Mouse (Mus musculus): ENCODE results near the gene Commd8. TPM values are rescaled to one million over a fixed set of nuclear protein-coding genes. Genes with fewer than 3 reads are reported as not detected.

Commd8 gene
- polyA plus RNA-seq, 1 experiment from 2014 or later, result 55.0 TPM

DNA sequence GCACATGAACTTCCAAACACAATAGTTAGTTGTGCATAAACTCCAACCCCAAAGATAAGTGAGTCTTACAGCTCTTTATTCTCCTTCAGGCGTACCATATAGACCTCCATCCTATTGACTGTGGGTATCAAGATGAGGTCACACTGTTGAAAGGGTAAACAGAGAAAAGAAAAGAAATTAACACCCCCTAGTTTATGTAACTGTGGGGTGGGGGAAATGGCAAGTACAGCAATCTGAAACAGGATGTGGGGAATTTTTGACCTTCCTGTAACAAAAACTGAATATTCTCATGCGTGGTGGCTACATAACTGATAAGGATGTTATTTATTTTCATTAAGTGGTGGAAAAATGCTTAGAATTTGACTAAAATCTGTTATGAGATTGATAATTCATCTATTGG, 36.5 kb upstream of the Commd8 start:
- Histone ChIP-seq H3K4me2 (ENCODE audit: low read depth, low read length) (peak overlapping the region; percentile 78), H3K27ac (ENCODE audit: low read depth) (no peak overlapping the region), H3K9ac (replicated peaks) (peak overlapping the region; percentile 67; the same call in 1 of the 2 replicates), H3K36me3 (replicated peaks; ENCODE audit: insufficient read depth, low read length) (no peaks in the 10 kb centered on the region), H3K27me3 (ENCODE audit: insufficient read depth, low read length) (no peaks in the 10 kb centered on the region), H3K4me1 (ENCODE audit: insufficient read depth) (peaks cover 30% of the 10 kb centered on the region), H3K4me3 (ENCODE audit: low read depth, low read length) (peak overlapping the region; percentile 73), H3K9me3 (ENCODE audit: low read length) (no peaks in the 10 kb centered on the region)
- no peak for ATAC-seq
- TF ChIP-seq EP300 (IDR thresholded peaks at IDR 0.05; ENCODE audit: low read depth), result no peak
- TF ChIP-seq CTCF (IDR thresholded peaks at IDR 0.05; ENCODE audit: low read depth), result no peak
- no peak for DNase-seq
- WGBS (ENCODE audit: insufficient replicate concordance), result 34% methylated on average over 2 of the region's 2 CpGs

GRCm38 (mm10) chr5:72203734-72204073, 35.7 kb upstream of the Commd8 start:
- Histone ChIP-seq H3K27me3 (ENCODE audit: insufficient read depth, low read length) (no peaks in the 10 kb centered on the region), H3K4me2 (ENCODE audit: low read depth, low read length) (peak overlapping the region; percentile 78), H3K9me3 (ENCODE audit: low read length) (no peaks in the 10 kb centered on the region), H3K27ac (ENCODE audit: low read depth) (peak overlapping the region; percentile 85), H3K4me1 (ENCODE audit: insufficient read depth) (peaks cover 30% of the 10 kb centered on the region), H3K4me3 (ENCODE audit: low read depth, low read length) (peak overlapping the region; percentile 73), H3K36me3 (replicated peaks; ENCODE audit: insufficient read depth, low read length) (no peaks in the 10 kb centered on the region), H3K9ac (replicated peaks) (peak overlapping the region; percentile 67)
- TF ChIP-seq EP300 (IDR thresholded peaks at IDR 0.05; ENCODE audit: low read depth) (no peak), CTCF (IDR thresholded peaks at IDR 0.05; ENCODE audit: low read depth) (no peak)
- DNase-seq (no peak), ATAC-seq (peak; percentile 43)
- whole genome bisulfite sequencing (ENCODE audit: insufficient replicate concordance), result 3% methylated on average over 10 of the region's 10 CpGs

DNA sequence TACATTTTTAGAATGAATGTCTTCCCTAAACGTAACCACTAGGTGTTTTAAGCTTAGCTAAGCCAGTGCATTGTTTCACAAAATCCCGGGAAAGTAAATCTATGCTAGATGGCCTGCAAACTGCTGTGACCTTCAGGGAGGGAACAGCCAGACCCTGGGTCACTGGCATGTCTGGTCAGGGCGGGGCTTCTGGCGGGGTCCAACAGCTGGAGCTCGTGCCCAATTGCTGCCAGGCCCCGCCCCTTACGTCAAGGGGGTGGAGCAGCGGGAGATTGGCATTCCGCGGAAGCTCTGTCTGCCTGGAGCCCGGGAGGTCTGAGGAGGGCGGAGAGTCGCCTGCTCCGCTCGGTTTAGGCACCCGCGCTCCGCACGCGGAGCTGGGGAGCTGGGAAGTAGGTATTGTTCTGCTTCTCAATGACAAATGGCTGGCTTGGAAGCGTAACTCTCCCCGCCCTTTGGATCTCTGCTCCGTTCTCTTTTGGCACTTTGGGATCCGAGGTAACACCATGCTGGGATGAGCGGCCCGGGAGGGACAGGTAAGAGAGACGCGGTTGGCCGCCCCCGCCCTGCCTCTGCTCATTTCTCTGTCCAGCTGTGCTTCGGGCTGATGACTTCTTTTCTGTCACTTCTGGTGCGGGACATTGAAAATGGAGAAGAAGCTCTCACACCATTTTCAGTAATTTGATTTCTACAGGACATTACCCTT, 35.2 kb upstream of the Commd8 start:
- H3K27ac ChIP-seq (ENCODE audit: low read depth), result peak overlapping the region; percentile 85
- H3K9me3 ChIP-seq (ENCODE audit: low read length), result no peaks in the 10 kb centered on the region
- ATAC-seq (peak; percentile 99), DNase-seq (peak; percentile 97)
- TF ChIP-seq EP300 (IDR thresholded peaks at IDR 0.05; ENCODE audit: low read depth), result peak; percentile 46; the same call in 1 of the 2 replicates
- TF ChIP-seq CTCF (IDR thresholded peaks at IDR 0.05; ENCODE audit: low read depth), result no peak
- H3K4me3 ChIP-seq (ENCODE audit: low read depth, low read length), result peak overlapping the region; percentile 73
- no peaks in the 10 kb centered on the region for H3K27me3 ChIP-seq (ENCODE audit: insufficient read depth, low read length)
- WGBS (ENCODE audit: insufficient replicate concordance), result under 1% methylated on average over 32 of the region's 32 CpGs
- peaks cover 30% of the 10 kb centered on the region for H3K4me1 ChIP-seq (ENCODE audit: insufficient read depth)
- no peaks in the 10 kb centered on the region for H3K36me3 ChIP-seq (replicated peaks; ENCODE audit: insufficient read depth, low read length)
- peak overlapping the region; percentile 78 for H3K4me2 ChIP-seq (ENCODE audit: low read depth, low read length)
- H3K9ac ChIP-seq (replicated peaks), result peak overlapping the region; percentile 67

GRCm38 (mm10) chr5:72202016-72202415, 34.0 kb upstream of the Commd8 start:
- ATAC-seq, result no peak

DNA sequence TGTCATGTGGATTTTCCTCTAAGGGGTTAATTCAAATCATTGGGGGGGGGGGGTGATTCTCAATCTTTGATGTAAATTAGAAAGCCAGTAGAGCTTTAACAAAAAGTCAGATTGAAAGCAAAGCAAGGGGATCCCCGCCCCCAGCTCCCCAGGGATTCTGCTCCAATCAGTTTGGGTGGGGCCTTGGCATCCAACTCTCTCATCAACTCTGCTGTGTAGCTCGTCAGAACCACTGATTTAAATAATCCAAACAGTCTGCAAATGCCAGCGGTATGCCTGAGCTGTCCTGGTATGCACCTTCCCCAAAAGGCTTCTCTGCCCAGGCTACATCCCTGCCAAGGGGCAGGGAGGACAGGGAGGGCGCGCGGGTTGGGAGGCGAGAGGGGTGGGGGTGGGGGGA, 33.6 kb upstream of the Commd8 start:
- no peaks in the 10 kb centered on the region for H3K36me3 ChIP-seq (replicated peaks; ENCODE audit: insufficient read depth, low read length)
- H3K4me3 ChIP-seq (ENCODE audit: low read depth, low read length), result no peak overlapping the region
- ATAC-seq (no peak), DNase-seq (no peak)
- H3K4me2 ChIP-seq (ENCODE audit: low read depth, low read length), result peak overlapping the region; percentile 29; the same call in 1 of the 2 replicates
- H3K4me1 ChIP-seq (ENCODE audit: insufficient read depth), result peaks cover 24% of the 10 kb centered on the region
- no peak overlapping the region for H3K27ac ChIP-seq (ENCODE audit: low read depth)
- H3K9me3 ChIP-seq (ENCODE audit: low read length), result no peaks in the 10 kb centered on the region
- H3K9ac ChIP-seq (replicated peaks), result no peak overlapping the region
- whole genome bisulfite sequencing (ENCODE audit: insufficient replicate concordance), result 60% methylated on average over 7 of the region's 7 CpGs
- TF ChIP-seq CTCF (IDR thresholded peaks at IDR 0.05; ENCODE audit: low read depth), result no peak
- no peak for TF ChIP-seq EP300 (IDR thresholded peaks at IDR 0.05; ENCODE audit: low read depth)
- H3K27me3 ChIP-seq (ENCODE audit: insufficient read depth, low read length), result no peaks in the 10 kb centered on the region

More at GRCm38 (mm10) chr5:72202016-72202415, 34.0 kb upstream of the Commd8 start:
- TF ChIP-seq CTCF (IDR thresholded peaks at IDR 0.05; ENCODE audit: low read depth), result no peak
- no peak for TF ChIP-seq EP300 (IDR thresholded peaks at IDR 0.05; ENCODE audit: low read depth)
- H3K27me3 ChIP-seq (ENCODE audit: insufficient read depth, low read length), result no peaks in the 10 kb centered on the region
- no peak overlapping the region for H3K4me3 ChIP-seq (ENCODE audit: low read depth, low read length)
- H3K27ac ChIP-seq (ENCODE audit: low read depth), result no peak overlapping the region
- 53% methylated on average over 10 of the region's 10 CpGs for WGBS (ENCODE audit: insufficient replicate concordance)
- peaks cover 24% of the 10 kb centered on the region for H3K4me1 ChIP-seq (ENCODE audit: insufficient read depth)
- DNase-seq, result no peak
- H3K9ac ChIP-seq (replicated peaks), result no peak overlapping the region
- H3K9me3 ChIP-seq (ENCODE audit: low read length), result no peaks in the 10 kb centered on the region
- no peaks in the 10 kb centered on the region for H3K36me3 ChIP-seq (replicated peaks; ENCODE audit: insufficient read depth, low read length)
- H3K4me2 ChIP-seq (ENCODE audit: low read depth, low read length), result peak overlapping the region; percentile 29; the same call in 1 of the 2 replicates

DNA sequence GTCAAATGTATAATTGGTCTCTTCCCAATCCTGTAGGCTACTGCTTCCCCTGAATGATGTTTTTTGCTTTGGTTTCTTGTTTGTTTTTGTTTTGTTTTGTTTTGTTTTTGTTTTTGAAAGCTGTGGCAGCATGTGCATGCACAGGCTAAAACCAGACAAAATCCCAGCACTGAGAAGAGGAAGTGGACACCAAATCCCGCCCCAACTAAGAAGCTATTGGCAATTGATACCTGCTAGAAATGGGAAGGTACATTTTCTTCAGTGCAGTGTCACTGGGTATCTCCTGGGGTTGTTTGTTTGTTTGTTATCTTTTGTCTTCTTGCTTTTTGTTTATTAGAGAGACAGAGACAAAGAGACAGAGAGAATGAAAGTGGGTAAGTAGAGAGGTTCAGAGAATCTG, 27.5 kb upstream of the Commd8 start:
- DNase-seq (no peak), ATAC-seq (no peak)
- H3K9me3 ChIP-seq (ENCODE audit: low read length), result no peaks in the 10 kb centered on the region
- TF ChIP-seq EP300 (IDR thresholded peaks at IDR 0.05; ENCODE audit: low read depth) (no peak), CTCF (IDR thresholded peaks at IDR 0.05; ENCODE audit: low read depth) (no peak)
- 67% methylated on average over 1 of the region's 1 CpGs for whole genome bisulfite sequencing (ENCODE audit: insufficient replicate concordance)
- no peaks in the 10 kb centered on the region for H3K36me3 ChIP-seq (replicated peaks; ENCODE audit: insufficient read depth, low read length)
- H3K4me1 ChIP-seq (ENCODE audit: insufficient read depth), result no peaks in the 10 kb centered on the region
- H3K27me3 ChIP-seq (ENCODE audit: insufficient read depth, low read length), result no peaks in the 10 kb centered on the region
- no peak overlapping the region for H3K27ac ChIP-seq (ENCODE audit: low read depth)
- no peak overlapping the region for H3K4me3 ChIP-seq (ENCODE audit: low read depth, low read length)
- no peak overlapping the region for H3K9ac ChIP-seq (replicated peaks)
- H3K4me2 ChIP-seq (ENCODE audit: low read depth, low read length), result no peak overlapping the region

Data from liver, postnatal 0 days (tissue).